Mouse (Mus musculus): Measurements from ENCODE around the gene P4hb. TPM values are rescaled to one million over a fixed set of nuclear protein-coding genes. Genes with fewer than 3 reads are reported as not detected.

P4hb gene
- polyA plus RNA-seq, 1 experiment from 2014 or later: 504 TPM

- DNase-seq (ENCODE audit: low spot score) (peak; percentile 38), ATAC-seq (ENCODE audit: low FRiP score) (no peak)
- Histone ChIP-seq H3K9ac (ENCODE audit: low read depth, low read length) (peak overlapping the region; percentile 28; the same call in 1 of the 2 replicates), H3K9me3 (ENCODE audit: control insufficient read depth, low read length) (no peaks in the 10 kb centered on the region), H3K4me2 (replicated peaks; ENCODE audit: low read depth, low read length) (no peak overlapping the region), H3K4me1 (replicated peaks; ENCODE audit: control insufficient read depth, insufficient read depth, low read length) (peaks cover 12% of the 10 kb centered on the region), H3K27me3 (ENCODE audit: control insufficient read depth, insufficient read depth, low read length) (no peaks in the 10 kb centered on the region), H3K36me3 (ENCODE audit: control insufficient read depth, insufficient read depth, low read length) (peaks cover 19% of the 10 kb centered on the region), H3K27ac (ENCODE audit: low read depth, low read length) (no peak overlapping the region), H3K4me3 (ENCODE audit: low read depth, low read length) (no peak overlapping the region)
- 85% methylated on average over 7 of the region's 7 CpGs for WGBS
These were observed 4.4 kb upstream of the P4hb start for GRCm38 (mm10) chr11:120577211-120578023.

- Histone ChIP-seq H3K9me3 (ENCODE audit: control insufficient read depth, low read length) (no peaks in the 10 kb centered on the region), H3K4me1 (replicated peaks; ENCODE audit: control insufficient read depth, insufficient read depth, low read length) (peaks cover 15% of the 10 kb centered on the region), H3K4me2 (replicated peaks; ENCODE audit: low read depth, low read length) (no peak overlapping the region), H3K27me3 (ENCODE audit: control insufficient read depth, insufficient read depth, low read length) (no peaks in the 10 kb centered on the region), H3K27ac (ENCODE audit: low read depth, low read length) (no peak overlapping the region), H3K36me3 (ENCODE audit: control insufficient read depth, insufficient read depth, low read length) (peaks cover 19% of the 10 kb centered on the region), H3K9ac (ENCODE audit: low read depth, low read length) (no peak overlapping the region), H3K4me3 (ENCODE audit: low read depth, low read length) (no peak overlapping the region)
- DNase-seq (ENCODE audit: low spot score) (no peak), ATAC-seq (ENCODE audit: low FRiP score) (no peak)
- WGBS: 93% methylated on average over 3 of the region's 3 CpGs
These were observed 3.4 kb upstream of the P4hb start for GRCm38 (mm10) chr11:120576365-120576981.

GRCm38 (mm10) chr11:120575940-120576339, 2.9 kb upstream of the P4hb start:
- Histone ChIP-seq H3K27ac (ENCODE audit: low read depth, low read length) (no peak overlapping the region), H3K4me3 (ENCODE audit: low read depth, low read length) (no peak overlapping the region), H3K4me1 (replicated peaks; ENCODE audit: control insufficient read depth, insufficient read depth, low read length) (peaks cover 20% of the 10 kb centered on the region), H3K27me3 (ENCODE audit: control insufficient read depth, insufficient read depth, low read length) (no peaks in the 10 kb centered on the region), H3K9ac (ENCODE audit: low read depth, low read length) (no peak overlapping the region), H3K9me3 (ENCODE audit: control insufficient read depth, low read length) (no peaks in the 10 kb centered on the region), H3K36me3 (ENCODE audit: control insufficient read depth, insufficient read depth, low read length) (peaks cover 19% of the 10 kb centered on the region), H3K4me2 (replicated peaks; ENCODE audit: low read depth, low read length) (no peak overlapping the region)
- DNase-seq (ENCODE audit: low spot score) (no peak), ATAC-seq (ENCODE audit: low FRiP score) (no peak)

- Histone ChIP-seq H3K27me3 (ENCODE audit: control insufficient read depth, insufficient read depth, low read length) (no peaks in the 10 kb centered on the region), H3K4me3 (ENCODE audit: low read depth, low read length) (no peak overlapping the region), H3K27ac (ENCODE audit: low read depth, low read length) (no peak overlapping the region), H3K36me3 (ENCODE audit: control insufficient read depth, insufficient read depth, low read length) (peaks cover 21% of the 10 kb centered on the region), H3K4me2 (replicated peaks; ENCODE audit: low read depth, low read length) (no peak overlapping the region), H3K9me3 (ENCODE audit: control insufficient read depth, low read length) (no peaks in the 10 kb centered on the region), H3K4me1 (replicated peaks; ENCODE audit: control insufficient read depth, insufficient read depth, low read length) (peaks cover 17% of the 10 kb centered on the region), H3K9ac (ENCODE audit: low read depth, low read length) (no peak overlapping the region)
- WGBS: 82% methylated on average over 2 of the region's 2 CpGs
- DNase-seq (ENCODE audit: low spot score): no peak
- no peak for ATAC-seq (ENCODE audit: low FRiP score)
These were observed 2.0 kb upstream of the P4hb start for GRCm38 (mm10) chr11:120575046-120575445.

- Histone ChIP-seq H3K4me3 (ENCODE audit: low read depth, low read length) (peak overlapping the region; percentile 99), H3K4me1 (replicated peaks; ENCODE audit: control insufficient read depth, insufficient read depth, low read length) (peaks cover 14% of the 10 kb centered on the region; the same call in 1 of the 2 replicates), H3K27me3 (ENCODE audit: control insufficient read depth, insufficient read depth, low read length) (no peaks in the 10 kb centered on the region), H3K27ac (ENCODE audit: low read depth, low read length) (no peak overlapping the region), H3K4me2 (replicated peaks; ENCODE audit: low read depth, low read length) (peak overlapping the region; percentile 86), H3K36me3 (ENCODE audit: control insufficient read depth, insufficient read depth, low read length) (peaks cover 19% of the 10 kb centered on the region), H3K9ac (ENCODE audit: low read depth, low read length) (peak overlapping the region; percentile 96), H3K9me3 (ENCODE audit: control insufficient read depth, low read length) (no peaks in the 10 kb centered on the region)
- ATAC-seq (ENCODE audit: low FRiP score) (no peak), DNase-seq (ENCODE audit: low spot score) (no peak)
- 49% methylated on average over 5 of the region's 5 CpGs for WGBS
These were observed 1.2 kb upstream of the P4hb start for GRCm38 (mm10) chr11:120574278-120574600.

- Histone ChIP-seq H3K9me3 (ENCODE audit: control insufficient read depth, low read length) (no peaks in the 10 kb centered on the region), H3K4me3 (ENCODE audit: low read depth, low read length) (peak overlapping the region; percentile 99), H3K4me1 (replicated peaks; ENCODE audit: control insufficient read depth, insufficient read depth, low read length) (peaks cover 14% of the 10 kb centered on the region; the same call in 1 of the 2 replicates), H3K27me3 (ENCODE audit: control insufficient read depth, insufficient read depth, low read length) (no peaks in the 10 kb centered on the region), H3K4me2 (replicated peaks; ENCODE audit: low read depth, low read length) (peak overlapping the region; percentile 86), H3K27ac (ENCODE audit: low read depth, low read length) (peak overlapping the region; percentile 89), H3K36me3 (ENCODE audit: control insufficient read depth, insufficient read depth, low read length) (peaks cover 14% of the 10 kb centered on the region), H3K9ac (ENCODE audit: low read depth, low read length) (peak overlapping the region; percentile 96)
- DNase-seq (ENCODE audit: low spot score) (no peak), ATAC-seq (ENCODE audit: low FRiP score) (no peak)
- under 1% methylated on average over 23 of the region's 23 CpGs for WGBS
These were observed 678 bp upstream of the P4hb start for GRCm38 (mm10) chr11:120573585-120574277.

- Histone ChIP-seq H3K27ac (ENCODE audit: low read depth, low read length) (peak overlapping the region; percentile 89), H3K4me1 (replicated peaks; ENCODE audit: control insufficient read depth, insufficient read depth, low read length) (peaks cover 14% of the 10 kb centered on the region; the same call in 1 of the 2 replicates), H3K4me3 (ENCODE audit: low read depth, low read length) (peak overlapping the region; percentile 99), H3K9me3 (ENCODE audit: control insufficient read depth, low read length) (no peaks in the 10 kb centered on the region), H3K9ac (ENCODE audit: low read depth, low read length) (peak overlapping the region; percentile 96), H3K36me3 (ENCODE audit: control insufficient read depth, insufficient read depth, low read length) (peaks cover 12% of the 10 kb centered on the region), H3K4me2 (replicated peaks; ENCODE audit: low read depth, low read length) (peak overlapping the region; percentile 86), H3K27me3 (ENCODE audit: control insufficient read depth, insufficient read depth, low read length) (no peaks in the 10 kb centered on the region)
- WGBS: 0% methylated on average over 22 of the region's 24 CpGs
- no peak for DNase-seq (ENCODE audit: low spot score)
- ATAC-seq (ENCODE audit: low FRiP score): peak; percentile 33
These were observed 669 bp downstream of the P4hb start for GRCm38 (mm10) chr11:120572417-120572751.

- H3K4me2 ChIP-seq (replicated peaks; ENCODE audit: low read depth, low read length): peak overlapping the region; percentile 86
- H3K27me3 ChIP-seq (ENCODE audit: control insufficient read depth, insufficient read depth, low read length): no peaks in the 10 kb centered on the region
- peaks cover 14% of the 10 kb centered on the region; the same call in 1 of the 2 replicates for H3K4me1 ChIP-seq (replicated peaks; ENCODE audit: control insufficient read depth, insufficient read depth, low read length)
- ATAC-seq (ENCODE audit: low FRiP score): no peak
- H3K36me3 ChIP-seq (ENCODE audit: control insufficient read depth, insufficient read depth, low read length): peaks cover 13% of the 10 kb centered on the region
- DNase-seq (ENCODE audit: low spot score): no peak
- peak overlapping the region; percentile 96 for H3K9ac ChIP-seq (ENCODE audit: low read depth, low read length)
- peak overlapping the region; percentile 89 for H3K27ac ChIP-seq (ENCODE audit: low read depth, low read length)
- peak overlapping the region; percentile 99 for H3K4me3 ChIP-seq (ENCODE audit: low read depth, low read length)
- WGBS: 19% methylated on average over 11 of the region's 11 CpGs
- H3K9me3 ChIP-seq (ENCODE audit: control insufficient read depth, low read length): no peaks in the 10 kb centered on the region
These were observed 1.2 kb downstream of the P4hb start for GRCm38 (mm10) chr11:120571754-120572416.

All from hindbrain, embryonic 11.5 days (tissue).